Mouse (Mus musculus): Measurements from ENCODE around the gene Serpinh1.
"Not testable (repeated sequence)": the region's sequence is repeated elsewhere in the genome, so short reads cannot be mapped to it uniquely, and the experiment has no call there.

Serpinh1 gene

DNA sequence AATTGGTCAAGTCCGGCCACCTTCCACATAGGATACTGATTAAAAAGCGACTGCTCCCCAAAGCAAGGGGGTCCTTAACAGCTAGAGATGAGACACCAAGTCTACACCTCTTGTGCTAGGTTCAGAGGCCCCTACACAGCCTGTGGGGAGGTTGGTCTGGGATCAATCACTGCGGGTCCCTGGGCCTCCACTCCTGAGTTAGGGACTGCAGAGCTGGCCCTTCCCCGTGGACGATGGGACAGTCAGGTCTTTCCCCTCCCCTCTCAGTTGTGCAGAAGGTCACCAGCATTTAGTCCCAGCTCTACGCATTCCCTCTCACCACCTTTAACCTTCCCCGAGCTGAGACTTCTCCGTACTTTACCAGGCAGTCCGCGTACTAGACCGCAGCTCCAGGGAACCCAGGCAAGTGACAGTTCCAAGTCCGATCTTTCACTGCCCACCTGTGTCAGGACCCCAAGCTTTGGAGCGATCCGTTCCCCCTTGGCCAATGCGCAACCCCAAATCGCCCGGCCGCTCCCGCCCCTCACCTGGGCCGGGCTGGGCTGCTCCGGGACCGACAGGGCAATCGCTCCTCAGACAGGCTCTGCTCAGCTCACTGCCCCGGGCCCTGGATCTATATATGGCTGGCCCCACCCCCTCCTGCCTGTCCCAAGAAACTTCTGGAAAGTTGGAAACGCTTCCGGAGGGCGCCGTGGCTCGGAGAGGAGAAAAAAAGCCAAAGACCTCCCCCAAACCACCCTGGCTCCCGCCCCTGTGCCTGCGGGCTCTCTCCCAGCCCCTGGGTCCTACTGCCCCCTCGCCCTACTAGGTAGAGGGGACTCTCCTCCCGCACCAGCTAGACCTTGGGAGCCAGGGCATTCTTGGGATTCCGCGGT is at the start of gene Serpinh1:
TSS of gene Serpinh1 (minus strand) at position 714 of the 875 bp plus-strand sequence.
- DNase-seq = peak; percentile 89

DNA sequence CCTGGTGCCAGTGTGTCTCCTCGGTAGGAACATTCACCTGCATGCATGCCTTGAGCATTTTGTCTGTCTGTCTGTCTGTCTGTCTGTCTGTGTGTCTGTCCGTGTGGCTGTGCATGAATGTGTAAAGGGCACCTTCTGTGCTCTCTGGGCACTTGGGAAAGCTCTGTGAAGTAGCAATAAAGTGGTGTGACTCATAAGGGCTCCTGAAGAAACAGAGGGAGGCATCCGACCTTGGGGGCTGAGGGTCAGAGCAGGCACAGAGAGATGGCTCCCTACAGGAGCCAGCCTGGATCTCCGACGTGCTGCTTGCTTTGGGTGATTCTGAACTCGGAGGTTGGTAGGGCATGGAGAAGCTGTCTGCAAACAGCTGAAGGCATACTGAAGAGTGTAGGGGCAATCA is 49.4 kb upstream of the Serpinh1 start:
- DNase-seq = no peak

DNA sequence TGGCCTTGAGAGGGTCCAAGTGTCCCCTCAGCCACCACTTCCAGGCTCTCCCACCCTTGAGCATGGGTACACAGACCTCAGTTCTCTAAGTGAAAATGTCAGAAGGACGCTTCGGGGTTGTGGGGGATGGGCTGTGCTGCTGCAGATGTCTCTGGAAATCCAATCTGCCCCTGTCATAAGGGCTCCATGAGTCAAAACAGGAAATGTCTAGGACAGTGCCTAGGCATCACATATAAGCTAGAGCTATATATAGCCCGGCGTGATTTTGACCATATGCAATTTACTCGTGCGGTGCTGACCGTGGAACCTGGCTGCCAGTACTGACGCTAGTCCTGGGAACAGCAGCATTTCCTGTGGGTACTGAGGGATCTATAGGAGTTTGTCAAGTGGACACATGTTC is 48.3 kb upstream of the Serpinh1 start:
- no peak for DNase-seq

DNA sequence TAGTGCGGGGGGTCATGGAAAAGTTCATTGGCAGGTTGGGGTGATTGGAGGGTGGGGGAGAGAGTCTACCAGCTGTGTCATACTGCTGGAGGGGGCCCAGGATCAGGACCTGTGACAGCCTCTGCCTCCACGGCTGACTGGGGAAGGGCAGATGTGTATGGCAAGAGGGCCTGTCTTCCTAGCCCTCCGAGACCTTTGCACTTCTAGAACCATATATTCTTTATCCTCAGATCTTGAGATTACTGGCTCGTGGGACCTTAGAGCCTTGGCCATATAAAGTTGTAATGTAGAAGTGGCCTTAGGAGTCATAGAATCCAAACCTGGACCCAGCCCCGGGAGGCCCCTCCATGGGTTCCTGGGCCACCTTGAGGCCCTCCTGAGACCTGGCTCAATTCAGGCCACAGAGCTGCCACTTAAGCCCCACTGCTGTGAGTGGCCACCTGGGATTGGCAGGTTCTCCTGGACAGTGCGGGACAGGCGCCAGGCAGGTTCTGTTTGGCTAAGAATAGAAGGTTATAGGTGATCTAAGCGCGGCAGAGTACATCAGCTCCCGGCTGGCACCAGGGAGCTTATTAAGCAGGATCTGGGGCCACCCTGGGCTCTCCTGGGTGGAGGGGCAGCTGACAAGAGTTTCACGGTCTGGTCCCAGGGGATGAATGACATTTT is 44.1 kb upstream of the Serpinh1 start:
- DNase-seq = peak; percentile 27

DNA sequence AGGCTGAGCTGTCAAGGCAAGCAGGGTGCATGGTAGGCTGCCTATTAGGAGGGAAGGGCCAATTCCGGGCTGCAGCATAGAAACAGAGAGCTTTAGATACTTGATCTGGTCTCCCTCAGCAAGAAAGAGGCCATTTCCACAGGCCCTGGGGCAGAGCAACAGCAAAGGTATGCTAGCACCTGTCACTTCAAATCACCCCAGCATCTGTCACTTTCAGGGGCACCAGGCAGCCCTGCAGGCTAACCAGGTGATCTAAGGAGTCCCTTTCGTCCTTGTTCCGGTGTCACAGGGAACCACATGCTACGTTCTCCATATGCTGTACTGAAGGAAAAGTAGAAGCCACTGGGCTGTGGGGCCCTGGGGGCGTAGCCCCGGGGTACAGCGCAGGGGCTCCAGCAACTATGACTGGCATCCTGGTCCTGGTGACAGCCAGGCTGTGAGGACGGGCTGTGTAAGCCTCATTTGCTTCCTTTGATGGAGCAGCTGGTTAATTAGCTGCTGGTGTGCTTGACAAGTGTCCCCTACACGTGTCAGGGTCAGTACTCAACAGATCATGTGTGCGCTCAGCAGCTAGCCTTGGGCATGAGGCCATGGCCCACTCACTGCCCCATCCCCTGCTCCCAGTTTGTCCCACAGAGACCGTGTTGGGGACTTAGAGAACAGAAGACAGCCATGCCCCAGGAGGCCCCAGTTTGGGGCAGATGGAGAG is 43.0 kb upstream of the Serpinh1 start:
- no peak for DNase-seq

DNA sequence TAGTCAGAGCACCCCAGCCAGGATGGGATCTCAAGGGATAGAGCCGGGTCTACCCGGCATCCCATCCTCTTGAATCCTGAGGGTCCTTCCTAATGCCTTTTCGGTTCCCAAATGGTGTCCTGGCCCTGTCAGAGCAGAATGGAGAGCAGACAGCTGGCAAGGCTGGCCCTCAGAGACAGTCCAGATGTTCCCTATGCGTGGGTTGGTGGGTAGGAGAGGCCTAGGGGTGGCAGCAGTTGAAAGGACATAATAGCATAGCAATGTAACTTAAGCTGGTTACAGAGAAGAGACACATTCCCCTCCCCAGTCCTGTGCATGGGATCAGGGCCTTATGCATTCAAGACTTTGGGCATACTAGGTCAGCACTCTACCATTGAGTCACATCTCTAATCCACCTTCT is 42.3 kb upstream of the Serpinh1 start:
- no peak for DNase-seq

DNA sequence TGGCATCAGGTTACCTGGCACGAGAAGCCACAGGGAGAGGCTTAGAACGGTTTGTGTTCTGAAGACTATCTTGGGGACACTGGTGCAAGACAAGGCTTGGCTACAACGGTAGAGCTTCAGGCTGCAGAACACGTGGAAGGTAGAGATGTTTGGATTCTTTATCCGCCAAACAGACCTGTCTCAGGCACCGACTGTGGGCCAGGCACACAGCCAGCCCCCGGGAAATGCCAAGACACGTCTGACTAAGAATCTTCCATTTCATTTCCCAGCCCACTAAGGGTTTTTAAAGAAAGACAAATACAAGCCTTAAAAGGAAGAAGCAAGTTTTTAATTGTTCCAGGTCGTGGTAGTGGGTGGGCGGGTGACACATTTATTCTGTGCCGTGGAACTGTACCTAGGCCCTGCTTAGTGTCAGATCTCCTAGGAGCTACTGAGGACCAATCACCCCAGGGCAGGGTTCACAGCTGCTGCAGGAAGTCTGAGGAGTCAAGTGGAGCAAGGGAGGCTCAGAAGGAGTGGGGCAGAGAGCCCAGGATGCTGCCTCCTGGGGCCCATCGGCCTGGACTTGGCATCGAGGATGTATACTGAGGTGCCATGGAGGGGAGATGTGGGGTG is 40.8 kb upstream of the Serpinh1 start:
- DNase-seq = no peak

DNA sequence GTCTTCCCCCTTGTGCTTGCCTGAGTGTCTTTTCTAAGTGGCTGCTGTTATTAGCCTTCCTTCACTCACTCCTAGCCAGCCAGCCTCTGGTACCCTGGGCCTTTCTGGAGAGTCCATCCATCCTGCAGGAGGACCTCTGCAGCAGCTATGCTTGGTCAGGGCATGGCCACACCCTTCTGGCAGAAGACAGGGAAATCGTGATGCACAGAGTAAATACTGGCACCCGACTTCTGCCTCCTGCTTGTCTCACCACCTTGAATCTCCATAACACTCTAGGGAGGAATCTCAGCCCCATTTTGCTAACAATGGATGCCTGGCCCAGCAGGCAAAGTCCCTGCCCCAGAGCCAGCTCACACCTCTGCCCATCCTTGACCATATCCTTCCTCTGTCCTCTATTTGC is 39.7 kb upstream of the Serpinh1 start:
- DNase-seq = no peak

DNA sequence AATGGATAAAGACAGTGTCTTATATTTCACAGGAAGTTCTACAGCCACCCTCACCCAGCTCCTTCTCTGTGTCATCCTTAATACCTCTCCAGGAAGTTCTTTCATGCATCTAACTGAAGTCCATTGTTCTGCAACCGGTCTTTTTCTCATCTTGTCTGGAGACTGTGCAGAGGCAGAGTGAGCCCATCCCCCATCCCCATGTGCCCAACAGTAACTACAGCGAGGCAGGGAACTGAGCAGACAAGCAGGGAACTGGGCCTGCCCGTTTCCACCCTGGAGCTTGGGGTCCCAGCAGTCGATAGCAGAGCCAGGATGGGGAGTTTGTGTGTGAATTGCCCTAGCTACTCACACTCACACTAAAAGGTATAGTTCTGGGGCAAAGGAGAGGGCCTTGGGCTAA is 37.5 kb upstream of the Serpinh1 start:
- DNase-seq = no peak

DNA sequence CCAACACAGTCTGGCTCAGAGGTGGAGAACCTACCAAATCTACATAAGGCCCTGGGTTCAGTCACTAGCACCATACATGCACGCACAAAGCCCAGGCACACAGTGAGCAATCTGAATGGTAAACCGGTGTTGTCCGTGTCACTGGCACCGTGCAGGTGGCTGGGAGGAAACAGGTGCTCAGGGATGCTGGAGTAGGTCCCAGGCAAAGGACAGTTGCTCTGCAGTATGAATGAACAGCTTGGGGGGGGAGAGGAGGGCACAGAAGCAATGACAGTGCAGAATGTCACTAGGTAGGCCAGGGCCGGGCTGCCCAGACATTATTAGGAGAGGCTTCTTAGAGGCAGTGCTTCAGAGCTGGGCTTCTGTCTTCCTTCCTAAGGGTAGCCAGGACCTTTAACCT is 34.3 kb upstream of the Serpinh1 start:
- DNase-seq = no peak

DNA sequence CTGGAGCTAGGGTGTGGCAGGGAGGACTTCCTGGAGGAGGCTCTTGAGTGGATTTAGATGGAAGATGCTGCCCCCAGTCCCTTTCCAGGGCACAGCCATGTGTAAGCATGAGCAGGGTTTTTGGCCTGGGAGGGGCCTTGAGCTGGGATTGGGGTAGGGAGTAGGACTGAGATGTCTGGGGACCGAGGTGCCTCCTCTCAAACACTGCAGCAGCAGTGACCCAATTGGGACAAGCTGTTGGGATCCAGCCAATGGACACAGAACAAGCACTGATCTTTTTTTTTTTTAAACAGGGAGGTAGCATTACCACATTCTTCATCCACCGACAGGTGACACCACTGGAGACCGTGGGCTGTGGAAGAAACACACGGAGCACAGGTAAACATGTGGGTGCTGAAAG is 33.8 kb upstream of the Serpinh1 start:
- no peak for DNase-seq

DNA sequence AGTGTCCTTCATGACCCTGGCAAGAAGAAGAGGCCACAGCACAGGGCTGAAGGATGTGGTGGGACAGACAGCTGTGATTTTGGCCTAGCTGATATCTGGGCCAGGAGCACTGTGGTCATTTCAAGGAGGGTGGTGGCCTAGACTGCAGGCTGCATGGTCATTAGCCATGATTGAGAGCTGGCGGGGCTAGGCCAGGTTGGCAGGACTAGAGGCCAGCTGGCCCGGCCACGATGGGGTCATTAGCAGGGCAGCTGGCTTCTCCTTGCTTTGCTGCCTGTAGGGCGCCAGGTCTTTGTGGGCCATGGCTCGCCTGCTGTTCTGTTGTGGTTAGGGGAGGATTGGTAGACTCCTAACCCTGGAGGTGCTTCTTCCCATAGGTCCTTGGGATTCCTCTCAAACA is 33.0 kb upstream of the Serpinh1 start:
- DNase-seq = no peak

DNA sequence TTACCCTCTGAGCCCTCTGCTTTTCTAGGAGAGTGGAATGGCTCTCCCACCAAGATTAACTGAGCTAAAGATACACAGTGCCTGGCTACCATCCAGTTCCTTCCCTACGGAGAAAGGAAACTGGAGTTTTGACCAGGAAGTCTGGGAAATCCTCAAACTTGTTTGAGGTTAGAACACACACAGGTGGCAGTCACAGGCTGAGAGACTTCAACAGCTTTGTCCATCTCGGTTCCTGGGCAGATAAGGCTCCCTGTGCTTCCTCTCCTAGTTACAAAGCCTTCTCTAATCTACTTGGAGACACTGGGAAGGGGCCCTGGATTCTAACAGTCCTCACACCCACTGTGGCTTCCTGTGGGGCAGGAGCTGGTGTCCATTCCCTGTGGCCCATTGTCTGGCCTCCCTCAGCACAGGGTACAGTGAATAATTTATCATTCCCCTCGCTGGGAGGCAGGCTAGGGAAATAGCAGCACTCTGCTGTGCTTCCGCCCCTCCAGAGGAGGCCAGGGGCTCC is 31.1 kb upstream of the Serpinh1 start:
- peak; percentile 42 for DNase-seq

DNA sequence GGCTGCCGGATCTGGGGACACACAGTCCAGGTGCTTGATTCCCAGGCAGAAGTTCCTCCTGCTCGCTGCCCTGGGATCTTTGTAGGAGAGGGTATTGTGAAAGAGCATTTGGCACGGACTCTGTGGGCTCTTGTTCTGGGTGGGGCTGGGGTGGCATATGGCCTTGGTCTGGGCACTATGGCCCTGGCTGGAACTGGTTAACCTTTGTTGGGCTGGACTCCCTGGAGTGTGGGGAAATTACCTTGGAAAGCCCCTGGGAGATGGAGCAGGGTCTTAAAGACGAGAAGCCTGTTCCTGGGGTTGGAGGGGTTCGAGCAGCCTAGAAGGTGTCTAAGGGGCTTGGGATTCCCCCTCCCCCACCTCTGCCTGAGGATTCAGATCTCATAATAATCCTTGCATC is 30.2 kb upstream of the Serpinh1 start:
- DNase-seq = no peak

DNA sequence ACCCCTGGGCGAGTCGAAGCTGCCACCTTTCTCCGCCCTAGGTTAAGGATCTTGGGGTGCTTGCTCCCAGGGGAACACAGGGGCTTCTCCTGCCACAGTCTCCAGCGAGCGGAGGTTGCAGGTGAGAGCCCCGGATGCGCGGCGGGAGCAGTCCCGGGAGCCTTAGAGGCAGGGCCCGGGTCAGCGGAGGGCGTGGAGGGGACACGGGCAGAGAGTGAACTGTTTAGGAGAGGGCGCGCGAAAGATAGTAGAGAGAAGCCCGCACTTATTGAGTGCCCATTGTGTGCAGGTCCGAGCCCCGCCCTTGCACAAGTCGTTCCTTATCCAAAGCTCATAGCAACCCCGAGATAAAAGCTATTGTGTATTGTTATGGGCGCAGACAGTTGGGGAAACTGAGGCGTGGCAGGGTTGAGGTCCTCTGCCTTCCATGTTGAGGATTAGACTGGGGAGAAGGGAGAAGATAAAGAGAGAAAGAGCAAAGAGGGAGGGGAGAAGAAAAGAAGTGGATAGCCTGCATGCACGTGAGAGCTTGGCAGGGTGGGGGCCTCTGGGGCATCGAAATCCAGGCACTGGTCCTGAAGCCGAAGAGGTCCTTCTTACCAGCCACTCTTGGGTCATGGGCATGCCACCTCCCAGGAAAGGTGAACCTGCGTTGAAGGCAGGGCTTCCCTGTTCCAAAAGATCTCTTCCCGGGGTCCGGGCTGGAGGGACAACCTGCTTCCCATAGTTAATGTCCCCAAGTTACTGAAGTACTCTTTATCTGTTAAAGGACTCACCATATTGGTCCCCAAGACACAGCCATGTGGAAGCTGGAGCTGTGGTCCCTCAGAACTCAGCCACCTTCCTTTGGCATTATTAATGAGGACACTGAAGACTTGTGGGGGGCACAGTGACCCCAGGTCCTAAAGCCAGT is 29.3 kb upstream of the Serpinh1 start:
- DNase-seq = no peak

DNA sequence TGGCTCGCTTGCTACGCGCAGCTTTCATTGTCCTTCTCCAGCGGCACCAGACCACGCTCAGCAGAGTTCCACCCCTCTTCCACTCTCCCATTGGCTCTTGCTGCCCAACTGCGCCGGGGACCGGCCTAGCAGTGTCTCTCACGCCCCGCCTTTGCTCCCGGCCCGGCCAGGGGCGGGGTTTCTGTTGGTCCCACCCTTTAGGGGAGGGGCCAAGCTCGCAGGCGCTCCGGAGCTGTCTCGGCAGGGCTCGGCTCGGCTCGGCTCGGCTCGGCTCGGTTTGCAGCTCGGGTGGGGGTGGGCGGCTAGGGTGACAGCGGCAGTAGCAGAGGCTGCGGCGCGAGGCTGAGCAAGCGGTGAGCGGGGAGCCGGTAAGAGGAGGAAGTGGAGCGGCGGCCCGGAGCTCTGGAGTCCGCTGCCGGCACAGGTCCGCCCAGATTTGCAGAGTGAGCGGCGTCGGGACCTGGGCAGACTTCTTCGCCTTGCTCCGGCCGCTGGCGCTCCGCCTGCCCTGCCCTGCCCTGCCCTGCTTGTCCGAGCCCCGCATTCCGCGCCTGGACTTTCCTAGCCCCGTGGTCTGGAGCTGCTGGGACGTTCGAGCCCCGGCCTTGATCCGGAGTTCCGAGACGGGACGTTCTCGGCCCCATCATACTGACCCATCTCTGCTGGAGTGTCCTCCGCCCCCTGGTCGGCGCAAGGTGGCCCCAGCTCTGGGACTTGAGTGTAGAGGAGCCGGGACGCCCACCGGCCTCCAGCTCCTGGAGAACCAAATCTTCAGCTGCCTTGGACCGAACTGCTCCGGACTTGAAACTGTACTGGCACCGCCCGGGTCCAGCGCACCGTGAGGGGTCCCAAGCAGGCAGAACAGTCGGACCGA is 28.4 kb upstream of the Serpinh1 start, which contains the start of gene Gdpd5:
TSS of gene Gdpd5 (plus strand) at position 201 of the 874 bp plus-strand sequence.
- peak; percentile 97 for DNase-seq

DNA sequence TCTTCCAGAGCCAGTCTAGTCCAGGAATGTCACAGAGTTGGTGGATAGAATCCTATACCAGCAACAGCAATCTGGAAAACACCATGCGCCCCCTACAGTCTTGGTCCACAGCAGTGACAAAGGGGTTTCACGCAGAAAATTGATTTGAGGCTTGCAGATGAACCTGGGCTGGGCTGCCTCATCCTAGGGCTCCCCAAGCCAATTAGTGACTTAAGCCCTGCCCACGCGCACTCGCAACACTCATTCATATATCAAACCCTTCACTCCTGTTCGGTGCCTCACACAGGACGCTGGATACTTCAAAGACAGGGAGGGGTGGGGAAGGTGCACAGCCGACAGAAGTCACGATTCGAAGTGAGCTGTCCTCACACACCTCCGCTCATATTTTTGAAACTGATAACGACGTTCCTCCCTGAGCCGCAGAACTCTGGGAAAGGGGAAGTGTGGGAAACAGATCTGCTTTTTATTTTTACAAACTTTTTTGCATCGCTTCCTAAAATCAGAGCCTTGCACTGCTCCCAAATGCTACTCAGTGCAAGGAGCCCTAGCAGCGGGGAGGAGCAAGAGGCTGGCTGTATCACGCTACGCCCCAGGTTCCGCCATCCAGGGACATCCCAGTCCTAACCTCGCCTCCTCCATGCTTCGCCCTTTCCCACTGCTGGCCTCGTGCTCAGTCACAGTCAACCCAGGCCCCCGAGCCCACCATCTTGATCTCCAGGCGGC is 27.6 kb upstream of the Serpinh1 start:
- no peak for DNase-seq

DNA sequence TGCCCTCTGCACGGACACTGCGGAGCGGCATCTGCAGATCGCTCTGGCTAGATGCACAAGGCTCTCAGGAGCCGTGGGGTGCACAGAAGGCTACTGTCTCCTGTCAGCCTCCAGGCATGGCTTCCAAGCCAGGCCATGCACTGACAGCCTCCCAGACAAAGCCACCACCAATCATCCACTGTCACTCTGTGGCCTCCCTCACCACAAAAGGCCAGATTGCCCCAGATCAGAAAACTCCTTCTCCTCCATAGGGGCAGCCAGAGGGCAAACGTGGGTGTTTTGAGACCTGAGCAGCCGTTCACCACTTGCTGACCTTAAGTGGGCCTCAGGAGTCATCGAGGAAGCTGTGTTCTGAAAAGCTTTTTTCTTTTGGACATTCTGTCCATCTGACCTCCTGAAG is 25.8 kb upstream of the Serpinh1 start:
- no peak for DNase-seq

DNA sequence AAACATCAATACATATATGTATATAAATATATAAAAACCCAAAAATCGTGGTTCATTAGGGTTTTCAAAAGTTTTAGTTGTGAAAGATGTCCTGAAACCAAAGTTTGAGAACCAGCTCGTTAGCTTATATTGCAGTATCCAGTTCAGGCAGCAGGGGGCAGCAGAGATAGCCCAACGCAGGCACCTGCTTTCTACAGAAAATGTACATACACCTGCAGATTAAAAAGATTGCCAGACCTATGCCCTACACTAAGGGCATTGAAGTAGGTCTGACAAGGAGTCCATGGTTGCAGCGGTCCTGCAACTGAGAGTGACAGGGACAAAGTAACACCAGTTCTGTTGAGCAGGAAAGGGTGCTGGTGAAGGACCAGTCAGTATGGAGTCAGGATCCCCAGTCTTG is 22.4 kb upstream of the Serpinh1 start:
- DNase-seq = no peak

DNA sequence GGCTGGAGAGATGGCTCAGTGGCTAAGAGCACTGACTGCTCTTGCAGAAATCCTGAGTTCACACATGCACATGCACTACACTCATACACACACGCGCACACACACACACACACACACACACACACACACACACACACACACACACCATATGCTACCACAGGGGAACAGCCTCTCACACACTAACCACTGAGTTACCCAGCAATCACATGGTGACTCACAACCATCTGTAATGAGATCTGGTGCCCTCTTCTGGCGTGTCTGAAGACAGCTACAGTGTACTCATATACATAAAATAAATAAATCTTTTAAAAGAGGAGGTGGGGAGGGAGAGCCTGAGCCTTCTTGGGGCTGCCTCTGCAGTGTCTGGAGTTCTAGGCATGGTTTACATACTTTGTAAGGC is 21.3 kb upstream of the Serpinh1 start:
- DNase-seq = not testable (repeated sequence)
